Mouse (Mus musculus) lung, adult 2 months (tissue): ENCODE data around the gene A130010J15Rik.

ENCODE experiments used
- CTCF ChIP-seq: fragments of 200-500 bp; IDR thresholded peaks from 2 replicates; pipeline ENCODE4 v1.5.1; 2011; ENCODE audit warnings: mild to moderate bottlenecking, low read length, control low read depth; ENCODE audit not compliant: insufficient read depth
- POLR2A ChIP-seq: fragments of 200-500 bp; IDR thresholded peaks from 2 replicates; pipeline ENCODE4 v1.6.1; 2011; ENCODE audit warnings: low read depth, mild to moderate bottlenecking, control low read depth, low read length, borderline replicate concordance; ENCODE audit errors: extremely low read depth

DNA sequence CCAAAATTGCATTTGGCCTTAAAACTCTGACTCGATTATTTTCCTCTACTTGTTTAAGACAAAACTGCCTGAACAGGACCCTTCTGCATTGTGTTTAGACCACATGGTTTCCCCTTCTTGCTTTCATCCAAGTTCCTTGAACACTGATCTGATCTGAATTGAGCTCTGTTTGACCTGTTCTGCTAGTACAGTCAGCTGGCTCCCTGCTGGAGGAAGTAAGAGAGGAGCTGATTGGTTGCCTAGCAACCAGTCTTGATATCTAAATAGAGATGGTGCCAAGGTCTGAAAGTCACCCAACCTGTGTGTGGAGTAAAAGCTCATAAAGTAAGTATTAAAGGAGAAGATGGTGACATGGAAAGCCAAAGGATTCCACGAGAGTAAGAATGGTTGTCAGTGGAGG is 2.0 kb downstream of the A130010J15Rik start:
- TF ChIP-seq CTCF (no peak), POLR2A (no peak)
